Mouse (Mus musculus): Measurements from ENCODE around the gene Csad. TPM values are rescaled to one million over a fixed set of nuclear protein-coding genes. Genes with fewer than 3 reads are reported as not detected.

Csad gene
- polyA plus RNA-seq, 1 experiment from 2014 or later: 34.6 TPM

- no peaks in the 10 kb centered on the region for H3K4me1 ChIP-seq (ENCODE audit: control insufficient read depth, insufficient read depth, low read length)
- ATAC-seq (replicated peaks; ENCODE audit: insufficient number of reproducible peaks, low FRiP score, low TSS enrichment, low read depth) (no peak), DNase-seq (ENCODE audit: low spot score) (no peak)
- H3K27me3 ChIP-seq (ENCODE audit: control insufficient read depth, insufficient read depth, low read length): no peaks in the 10 kb centered on the region
- no peaks in the 10 kb centered on the region for H3K9me3 ChIP-seq (replicated peaks; ENCODE audit: control insufficient read depth, low read length)
- WGBS: 73% methylated on average over 7 of the region's 7 CpGs
- no peak overlapping the region for H3K9ac ChIP-seq (replicated peaks; ENCODE audit: low read length)
- H3K36me3 ChIP-seq (replicated peaks; ENCODE audit: control insufficient read depth, insufficient read depth, low read depth, low read length): no peaks in the 10 kb centered on the region
- no peak overlapping the region for H3K27ac ChIP-seq (replicated peaks; ENCODE audit: low read depth, low read length)
- H3K4me2 ChIP-seq (ENCODE audit: low read depth, low read length): no peak overlapping the region
- no peak overlapping the region for H3K4me3 ChIP-seq (ENCODE audit: low read depth, low read length)
Measured at GRCm38 (mm10) chr15:102192271-102192812, 12.2 kb downstream of the Csad start.

GRCm38 (mm10) chr15:102191699-102192098 lies 12.8 kb downstream of the Csad start:
- WGBS: 60% methylated on average over 7 of the region's 7 CpGs
- H3K4me3 ChIP-seq (ENCODE audit: low read depth, low read length): no peak overlapping the region
- H3K9ac ChIP-seq (replicated peaks; ENCODE audit: low read length): no peak overlapping the region
- no peaks in the 10 kb centered on the region for H3K4me1 ChIP-seq (ENCODE audit: control insufficient read depth, insufficient read depth, low read length)
- no peaks in the 10 kb centered on the region for H3K9me3 ChIP-seq (replicated peaks; ENCODE audit: control insufficient read depth, low read length)
- no peak for ATAC-seq (replicated peaks; ENCODE audit: insufficient number of reproducible peaks, low FRiP score, low TSS enrichment, low read depth)
- DNase-seq (ENCODE audit: low spot score): no peak
- H3K36me3 ChIP-seq (replicated peaks; ENCODE audit: control insufficient read depth, insufficient read depth, low read depth, low read length): no peaks in the 10 kb centered on the region
- no peak overlapping the region for H3K4me2 ChIP-seq (ENCODE audit: low read depth, low read length)
- H3K27me3 ChIP-seq (ENCODE audit: control insufficient read depth, insufficient read depth, low read length): no peaks in the 10 kb centered on the region
- no peak overlapping the region for H3K27ac ChIP-seq (replicated peaks; ENCODE audit: low read depth, low read length)

- Histone ChIP-seq H3K27me3 (ENCODE audit: control insufficient read depth, insufficient read depth, low read length) (no peaks in the 10 kb centered on the region), H3K36me3 (replicated peaks; ENCODE audit: control insufficient read depth, insufficient read depth, low read depth, low read length) (no peaks in the 10 kb centered on the region), H3K9me3 (replicated peaks; ENCODE audit: control insufficient read depth, low read length) (no peaks in the 10 kb centered on the region), H3K27ac (replicated peaks; ENCODE audit: low read depth, low read length) (no peak overlapping the region), H3K4me1 (ENCODE audit: control insufficient read depth, insufficient read depth, low read length) (no peaks in the 10 kb centered on the region), H3K9ac (replicated peaks; ENCODE audit: low read length) (no peak overlapping the region), H3K4me2 (ENCODE audit: low read depth, low read length) (no peak overlapping the region), H3K4me3 (ENCODE audit: low read depth, low read length) (no peak overlapping the region)
- ATAC-seq (replicated peaks; ENCODE audit: insufficient number of reproducible peaks, low FRiP score, low TSS enrichment, low read depth): no peak
- DNase-seq (ENCODE audit: low spot score): no peak
- 62% methylated on average over 6 of the region's 6 CpGs for WGBS
Measured at GRCm38 (mm10) chr15:102188883-102189282, 15.6 kb downstream of the Csad start.

GRCm38 (mm10) chr15:102188096-102188495 lies 16.4 kb downstream of the Csad start:
- no peaks in the 10 kb centered on the region for H3K4me1 ChIP-seq (ENCODE audit: control insufficient read depth, insufficient read depth, low read length)
- H3K9me3 ChIP-seq (replicated peaks; ENCODE audit: control insufficient read depth, low read length): no peaks in the 10 kb centered on the region
- no peaks in the 10 kb centered on the region for H3K36me3 ChIP-seq (replicated peaks; ENCODE audit: control insufficient read depth, insufficient read depth, low read depth, low read length)
- H3K27me3 ChIP-seq (ENCODE audit: control insufficient read depth, insufficient read depth, low read length): no peaks in the 10 kb centered on the region
- H3K27ac ChIP-seq (replicated peaks; ENCODE audit: low read depth, low read length): no peak overlapping the region
- no peak overlapping the region for H3K4me3 ChIP-seq (ENCODE audit: low read depth, low read length)
- no peak overlapping the region for H3K9ac ChIP-seq (replicated peaks; ENCODE audit: low read length)
- DNase-seq (ENCODE audit: low spot score): no peak
- no peak for ATAC-seq (replicated peaks; ENCODE audit: insufficient number of reproducible peaks, low FRiP score, low TSS enrichment, low read depth)
- H3K4me2 ChIP-seq (ENCODE audit: low read depth, low read length): no peak overlapping the region
- 92% methylated on average over 10 of the region's 10 CpGs for WGBS

- Histone ChIP-seq H3K27ac (replicated peaks; ENCODE audit: low read depth, low read length) (no peak overlapping the region), H3K4me1 (ENCODE audit: control insufficient read depth, insufficient read depth, low read length) (no peaks in the 10 kb centered on the region), H3K4me2 (ENCODE audit: low read depth, low read length) (no peak overlapping the region), H3K27me3 (ENCODE audit: control insufficient read depth, insufficient read depth, low read length) (no peaks in the 10 kb centered on the region), H3K4me3 (ENCODE audit: low read depth, low read length) (no peak overlapping the region), H3K9ac (replicated peaks; ENCODE audit: low read length) (no peak overlapping the region), H3K36me3 (replicated peaks; ENCODE audit: control insufficient read depth, insufficient read depth, low read depth, low read length) (no peaks in the 10 kb centered on the region), H3K9me3 (replicated peaks; ENCODE audit: control insufficient read depth, low read length) (no peaks in the 10 kb centered on the region)
- DNase-seq (ENCODE audit: low spot score): no peak
- no peak for ATAC-seq (replicated peaks; ENCODE audit: insufficient number of reproducible peaks, low FRiP score, low TSS enrichment, low read depth)
- WGBS: 71% methylated on average over 11 of the region's 11 CpGs
Measured at GRCm38 (mm10) chr15:102186239-102186638, 18.3 kb downstream of the Csad start.

GRCm38 (mm10) chr15:102183076-102183475 lies 21.4 kb downstream of the Csad start:
- H3K4me3 ChIP-seq (ENCODE audit: low read depth, low read length): no peak overlapping the region
- WGBS: 53% methylated on average over 3 of the region's 3 CpGs

GRCm38 (mm10) chr15:102179924-102180323 lies 24.6 kb downstream of the Csad start:
- H3K27me3 ChIP-seq (ENCODE audit: control insufficient read depth, insufficient read depth, low read length): no peaks in the 10 kb centered on the region
- no peaks in the 10 kb centered on the region for H3K4me1 ChIP-seq (ENCODE audit: control insufficient read depth, insufficient read depth, low read length)
- no peaks in the 10 kb centered on the region for H3K9me3 ChIP-seq (replicated peaks; ENCODE audit: control insufficient read depth, low read length)
- ATAC-seq (replicated peaks; ENCODE audit: insufficient number of reproducible peaks, low FRiP score, low TSS enrichment, low read depth) (no peak), DNase-seq (ENCODE audit: low spot score) (no peak)
- no peak overlapping the region for H3K4me2 ChIP-seq (ENCODE audit: low read depth, low read length)
- H3K9ac ChIP-seq (replicated peaks; ENCODE audit: low read length): no peak overlapping the region
- no peak overlapping the region for H3K27ac ChIP-seq (replicated peaks; ENCODE audit: low read depth, low read length)
- WGBS: 91% methylated on average over 14 of the region's 14 CpGs
- H3K36me3 ChIP-seq (replicated peaks; ENCODE audit: control insufficient read depth, insufficient read depth, low read depth, low read length): no peaks in the 10 kb centered on the region
- H3K4me3 ChIP-seq (ENCODE audit: low read depth, low read length): no peak overlapping the region

More at GRCm38 (mm10) chr15:102183076-102183475, 21.4 kb downstream of the Csad start:
- Histone ChIP-seq H3K36me3 (replicated peaks; ENCODE audit: control insufficient read depth, insufficient read depth, low read depth, low read length) (no peaks in the 10 kb centered on the region), H3K4me1 (ENCODE audit: control insufficient read depth, insufficient read depth, low read length) (no peaks in the 10 kb centered on the region), H3K9me3 (replicated peaks; ENCODE audit: control insufficient read depth, low read length) (no peaks in the 10 kb centered on the region), H3K4me2 (ENCODE audit: low read depth, low read length) (no peak overlapping the region), H3K9ac (replicated peaks; ENCODE audit: low read length) (no peak overlapping the region), H3K27me3 (ENCODE audit: control insufficient read depth, insufficient read depth, low read length) (no peaks in the 10 kb centered on the region), H3K27ac (replicated peaks; ENCODE audit: low read depth, low read length) (no peak overlapping the region)
- ATAC-seq (replicated peaks; ENCODE audit: insufficient number of reproducible peaks, low FRiP score, low TSS enrichment, low read depth): no peak
- peak; percentile 35 for DNase-seq (ENCODE audit: low spot score)

GRCm38 (mm10) chr15:102179106-102179505 lies 25.4 kb downstream of the Csad start:
- H3K4me2 ChIP-seq (ENCODE audit: low read depth, low read length): no peak overlapping the region
- H3K4me3 ChIP-seq (ENCODE audit: low read depth, low read length): no peak overlapping the region
- no peak overlapping the region for H3K27ac ChIP-seq (replicated peaks; ENCODE audit: low read depth, low read length)
- H3K9me3 ChIP-seq (replicated peaks; ENCODE audit: control insufficient read depth, low read length): no peaks in the 10 kb centered on the region
- H3K36me3 ChIP-seq (replicated peaks; ENCODE audit: control insufficient read depth, insufficient read depth, low read depth, low read length): no peaks in the 10 kb centered on the region
- no peaks in the 10 kb centered on the region for H3K4me1 ChIP-seq (ENCODE audit: control insufficient read depth, insufficient read depth, low read length)
- H3K27me3 ChIP-seq (ENCODE audit: control insufficient read depth, insufficient read depth, low read length): no peaks in the 10 kb centered on the region
- DNase-seq (ENCODE audit: low spot score) (no peak), ATAC-seq (replicated peaks; ENCODE audit: insufficient number of reproducible peaks, low FRiP score, low TSS enrichment, low read depth) (no peak)
- 84% methylated on average over 9 of the region's 9 CpGs for WGBS
- no peak overlapping the region for H3K9ac ChIP-seq (replicated peaks; ENCODE audit: low read length)

Measured in embryonic facial prominence, embryonic 11.5 days (tissue).